Mouse (Mus musculus) cerebellum, adult 2 months (tissue): Measurements from ENCODE around the gene Gm7271.

Source experiments
- CTCF ChIP-seq: fragments of 200-500 bp; IDR thresholded peaks from 2 replicates; pipeline ENCODE4 v1.5.1; 2011; ENCODE audit warnings: low read depth, mild to moderate bottlenecking, control low read depth, low read length, moderate library complexity, borderline replicate concordance; ENCODE audit not compliant: insufficient read depth
- POLR2A ChIP-seq: fragments of 200-500 bp; IDR thresholded peaks from 2 replicates; pipeline ENCODE4 v1.6.1; 2011; ENCODE audit warnings: low read length, control low read depth, borderline replicate concordance; ENCODE audit not compliant: insufficient read depth

- TF ChIP-seq POLR2A, result no peak
- no peak for TF ChIP-seq CTCF
Measured at GRCm38 (mm10) chr5:76543200-76543599, 59.4 kb downstream of the Gm7271 start.
